Mouse (Mus musculus) left cerebral cortex, postnatal 25 days (tissue): ENCODE measurements at regions not wholly inside any gene's neighbourhood (a gene's known extent, or its start where the extent isn't known, plus 50 kb on each side); places are given as distances from the start of the nearest gene placed in this dataset.
A peak's percentile ranks its signal among the peaks of the same experiment; 100 is the strongest.
"Not testable (repeated sequence)": the region's sequence is repeated elsewhere in the genome, so short reads cannot be mapped to it uniquely, and the experiment has no call there.

Experiments
- DNase-seq, 2 experiments: peaks; one replicate each; pipeline ENCODE4 v3.0.0; 2022; ENCODE audit warnings: low spot score in 2 of 2, mixed read lengths in 1 of 2
- intact Hi-C: fragments of 180-260 bp; cut with DNase I; formaldehyde crosslinking; loops from one replicate; pipeline ENCODE4 v1.15.1; 2025

GRCm38 (mm10) chr15:43764606-43765005, 3630.4 kb downstream of the 9330182O14Rik start:
- intact Hi-C loops, result no loop called here
- no peak for DNase-seq

GRCm38 (mm10) chr15:43772718-43773117, 3638.6 kb downstream of the 9330182O14Rik start:
- intact Hi-C loops, result loop anchor here (5.0 to 10.0 kb wide), 2 partner anchors 95 to 212 kb away; no protein-coding TSS in a partner anchor
- peak; percentile 39 to 67 for DNase-seq

GRCm38 (mm10) chr15:43782126-43782632, 3648.0 kb downstream of the 9330182O14Rik start:
- intact Hi-C loops, DNase-seq: not testable (repeated sequence)

GRCm38 (mm10) chr15:43784171-43784570, 3650.0 kb downstream of the 9330182O14Rik start:
- no peak for DNase-seq
- intact Hi-C loops, result no loop called here

GRCm38 (mm10) chr15:43803342-43803741, 3669.2 kb downstream of the 9330182O14Rik start:
- intact Hi-C loops, result no loop called here
- DNase-seq, result peak; percentile 9 to 11
